Mouse (Mus musculus): ENCODE results near the gene Hist1h4k. TPM values are rescaled to one million over a fixed set of nuclear protein-coding genes. Genes with fewer than 3 reads are reported as not detected.
"Not testable (repeated sequence)": the region's sequence is repeated elsewhere in the genome, so short reads cannot be mapped to it uniquely, and the experiment has no call there.

The Hist1h4k gene
- polyA plus RNA-seq, 1 experiment from 2014 or later: 3.0 TPM

- no peaks in the 10 kb centered on the region for H3K9me3 ChIP-seq (replicated peaks)
- no peaks in the 10 kb centered on the region for H3K27me3 ChIP-seq
- 2% methylated on average over 10 of the region's 10 CpGs for WGBS
- H3K4me2 ChIP-seq: peak overlapping the region; percentile 74
- H3K4me1 ChIP-seq (replicated peaks): peaks cover 27% of the 10 kb centered on the region
- H3K4me3 ChIP-seq: peak overlapping the region; percentile 55
- ATAC-seq (replicated peaks; ENCODE audit: insufficient number of reproducible peaks, insufficient read depth, low FRiP score, low read depth): 0 out of 2 replicates have a peak, but pooled peaks have one; percentile 15
- H3K27ac ChIP-seq: peak overlapping the region; percentile 92
- peak overlapping the region; percentile 60 for H3K9ac ChIP-seq
- no peaks in the 10 kb centered on the region for H3K36me3 ChIP-seq
These were observed 2.8 kb upstream of the Hist1h4k start for GRCm38 (mm10) chr13:21753051-21753523.

GRCm38 (mm10) chr13:21752356-21752755, 2.1 kb upstream of the Hist1h4k start:
- peak overlapping the region; percentile 74 for H3K4me2 ChIP-seq
- peak overlapping the region; percentile 14; the same call in 1 of the 2 replicates for H3K9ac ChIP-seq
- peak overlapping the region; percentile 92 for H3K27ac ChIP-seq
- H3K4me3 ChIP-seq: no peak overlapping the region
- ATAC-seq (replicated peaks; ENCODE audit: insufficient number of reproducible peaks, insufficient read depth, low FRiP score, low read depth): no peak
- H3K9me3 ChIP-seq (replicated peaks): no peaks in the 10 kb centered on the region
- H3K4me1 ChIP-seq (replicated peaks): peaks cover 31% of the 10 kb centered on the region
- H3K36me3 ChIP-seq: no peaks in the 10 kb centered on the region
- WGBS: 32% methylated on average over 3 of the region's 3 CpGs
- no peaks in the 10 kb centered on the region for H3K27me3 ChIP-seq

- Histone ChIP-seq H3K4me3 (no peak overlapping the region), H3K9me3 (replicated peaks) (no peaks in the 10 kb centered on the region), H3K36me3 (no peaks in the 10 kb centered on the region), H3K9ac (no peak overlapping the region), H3K4me2 (peak overlapping the region; percentile 74; the same call in 1 of the 2 replicates), H3K27ac (peak overlapping the region; percentile 92), H3K27me3 (no peaks in the 10 kb centered on the region), H3K4me1 (replicated peaks) (peaks cover 32% of the 10 kb centered on the region)
- WGBS: 35% methylated on average over 3 of the region's 3 CpGs
- ATAC-seq (replicated peaks; ENCODE audit: insufficient number of reproducible peaks, insufficient read depth, low FRiP score, low read depth): no peak
These were observed 1.5 kb upstream of the Hist1h4k start for GRCm38 (mm10) chr13:21751827-21752226.

GRCm38 (mm10) chr13:21751417-21751816, 1.1 kb upstream of the Hist1h4k start:
- Histone ChIP-seq H3K9ac (no peak overlapping the region), H3K9me3 (replicated peaks) (no peaks in the 10 kb centered on the region), H3K4me2 (no peak overlapping the region), H3K27ac (peak overlapping the region; percentile 92), H3K4me3 (no peak overlapping the region), H3K4me1 (replicated peaks) (peaks cover 32% of the 10 kb centered on the region), H3K36me3 (no peaks in the 10 kb centered on the region), H3K27me3 (no peaks in the 10 kb centered on the region)
- no peak for ATAC-seq (replicated peaks; ENCODE audit: insufficient number of reproducible peaks, insufficient read depth, low FRiP score, low read depth)

- Histone ChIP-seq H3K4me3 (peak overlapping the region; percentile 53), H3K36me3 (no peaks in the 10 kb centered on the region), H3K27me3 (no peaks in the 10 kb centered on the region), H3K9me3 (replicated peaks) (no peaks in the 10 kb centered on the region), H3K4me1 (replicated peaks) (peaks cover 25% of the 10 kb centered on the region), H3K27ac (peak overlapping the region; percentile 89), H3K9ac (peak overlapping the region; percentile 57), H3K4me2 (peak overlapping the region; percentile 67)
- 7% methylated on average over 5 of the region's 5 CpGs for WGBS
- ATAC-seq (replicated peaks; ENCODE audit: insufficient number of reproducible peaks, insufficient read depth, low FRiP score, low read depth): no peak
These were observed 732 bp downstream of the Hist1h4k start for GRCm38 (mm10) chr13:21749387-21750158.

GRCm38 (mm10) chr13:21745006-21745405, 5.3 kb downstream of the Hist1h4k start:
- no peaks in the 10 kb centered on the region for H3K27me3 ChIP-seq
- WGBS: 60% methylated on average over 1 of the region's 1 CpGs
- no peak overlapping the region for H3K4me2 ChIP-seq
- ATAC-seq (replicated peaks; ENCODE audit: insufficient number of reproducible peaks, insufficient read depth, low FRiP score, low read depth): no peak
- H3K4me1 ChIP-seq (replicated peaks): peaks cover 11% of the 10 kb centered on the region
- H3K4me3 ChIP-seq: no peak overlapping the region
- no peaks in the 10 kb centered on the region for H3K36me3 ChIP-seq
- H3K9ac ChIP-seq: no peak overlapping the region
- no peak overlapping the region for H3K27ac ChIP-seq
- no peaks in the 10 kb centered on the region for H3K9me3 ChIP-seq (replicated peaks)

- peak within 1 kb of the TSS; percentile 94 for H3K27ac ChIP-seq
- peak within 1 kb of the TSS; percentile 81 for H3K4me2 ChIP-seq
- not testable (repeated sequence) for H3K9me3 ChIP-seq (replicated peaks); H3K4me1 ChIP-seq (replicated peaks); H3K36me3 ChIP-seq; H3K27me3 ChIP-seq
- H3K4me3 ChIP-seq: peak within 1 kb of the TSS; percentile 56
- under 1% methylated on average over 46 of the region's 56 CpGs for WGBS
- H3K9ac ChIP-seq: peak within 1 kb of the TSS; percentile 64
- peak; percentile 90 for ATAC-seq (replicated peaks; ENCODE audit: insufficient number of reproducible peaks, insufficient read depth, low FRiP score, low read depth)
These were observed 15.2 kb downstream of the Hist1h4k start, which contains the start of gene Hist1h4j for GRCm38 (mm10) chr13:21734906-21735767. TSS of gene Hist1h4j (plus strand) at chr13:21735064.

- peak overlapping the region; percentile 56 for H3K4me3 ChIP-seq
- H3K9me3 ChIP-seq (replicated peaks): no peaks in the 10 kb centered on the region
- H3K27ac ChIP-seq: peak overlapping the region; percentile 94
- H3K4me1 ChIP-seq (replicated peaks): peaks cover 10% of the 10 kb centered on the region
- no peaks in the 10 kb centered on the region for H3K27me3 ChIP-seq
- peak; percentile 71 for ATAC-seq (replicated peaks; ENCODE audit: insufficient number of reproducible peaks, insufficient read depth, low FRiP score, low read depth)
- peak overlapping the region; percentile 64 for H3K9ac ChIP-seq
- WGBS: under 1% methylated on average over 21 of the region's 21 CpGs
- H3K4me2 ChIP-seq: peak overlapping the region; percentile 81
- H3K36me3 ChIP-seq: no peaks in the 10 kb centered on the region
These were observed 16.0 kb downstream of the Hist1h4k start for GRCm38 (mm10) chr13:21734010-21734905.

GRCm38 (mm10) chr13:21733466-21733865, 16.8 kb downstream of the Hist1h4k start:
- 71% methylated on average over 5 of the region's 5 CpGs for WGBS
- no peak overlapping the region for H3K27ac ChIP-seq
- no peak overlapping the region for H3K9ac ChIP-seq
- peaks cover 10% of the 10 kb centered on the region for H3K4me1 ChIP-seq (replicated peaks)
- no peaks in the 10 kb centered on the region for H3K27me3 ChIP-seq
- no peak overlapping the region for H3K4me3 ChIP-seq
- ATAC-seq (replicated peaks; ENCODE audit: insufficient number of reproducible peaks, insufficient read depth, low FRiP score, low read depth): no peak
- H3K9me3 ChIP-seq (replicated peaks): no peaks in the 10 kb centered on the region
- no peaks in the 10 kb centered on the region for H3K36me3 ChIP-seq
- no peak overlapping the region for H3K4me2 ChIP-seq

- Histone ChIP-seq H3K4me1 (replicated peaks) (peaks cover 7% of the 10 kb centered on the region; the same call in 1 of the 2 replicates), H3K27me3 (no peaks in the 10 kb centered on the region), H3K27ac (no peak overlapping the region), H3K36me3 (no peaks in the 10 kb centered on the region), H3K4me2 (no peak overlapping the region), H3K4me3 (no peak overlapping the region), H3K9me3 (replicated peaks) (no peaks in the 10 kb centered on the region), H3K9ac (no peak overlapping the region)
- ATAC-seq (replicated peaks; ENCODE audit: insufficient number of reproducible peaks, insufficient read depth, low FRiP score, low read depth): no peak
- WGBS: 51% methylated on average over 1 of the region's 1 CpGs
These were observed 20.8 kb downstream of the Hist1h4k start for GRCm38 (mm10) chr13:21729544-21729943.

Data from heart, embryonic 15.5 days (tissue).